Mouse (Mus musculus) heart, adult 18-20 months (tissue): Measurements from ENCODE around the gene Gpsm3. TPM values are rescaled to one million over a fixed set of nuclear protein-coding genes. Genes with fewer than 3 reads are reported as not detected.
A peak's percentile ranks its signal among the peaks of the same experiment; 100 is the strongest.
"Not testable (repeated sequence)": the region's sequence is repeated elsewhere in the genome, so short reads cannot be mapped to it uniquely, and the experiment has no call there.

Experiments
- DNase-seq, 2 experiments: peaks; one replicate each; pipeline ENCODE4 v3.0.0; 2021 to 2022; ENCODE audit warnings: mixed read lengths in 1 of 2
- long read RNA-seq, 2 experiments: library from polyadenylated mRNA; stranded (forward); transcript quantifications; one replicate each; pipeline ENCODE4 v2.0.0; 2021
- total RNA-seq, 2 experiments: library from RNA; stranded (reverse); gene quantifications; 2 replicates each; pipeline ENCODE4 v1.2.3; 2021

The Gpsm3 gene
- 1 to 10 TPM; 4.1 to 5.9 TPM for total RNA-seq
- long read RNA-seq, experiment 1, partial matches to known transcripts, result 0 of 3 reads
- long read RNA-seq, experiment 1, other reads (novel, unspliced or antisense), result 1 of 3 reads
- long read RNA-seq, experiment 2, result 0 reads

DNA sequence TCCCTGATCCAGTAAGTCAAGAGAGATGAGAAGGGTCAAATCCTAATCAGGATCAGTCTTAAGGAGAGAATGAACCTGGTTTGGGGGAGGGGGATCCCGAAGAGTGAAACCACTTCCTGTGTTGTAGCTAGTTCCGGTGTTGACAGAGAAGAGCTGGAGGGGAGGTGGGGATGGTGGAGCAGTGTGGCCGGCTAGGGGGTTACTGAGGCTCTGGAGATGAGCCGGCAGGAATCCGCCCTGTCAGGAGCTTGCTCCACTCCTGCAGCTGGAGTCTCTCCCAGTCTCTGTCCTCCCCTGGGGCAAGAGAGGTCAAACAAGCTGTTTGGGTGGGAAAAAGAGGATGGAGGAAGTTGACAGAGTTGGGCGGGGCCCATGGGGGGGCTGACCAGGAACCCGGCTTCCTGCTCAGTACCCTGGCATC is at the start of gene Gpsm3:
Gene Gpsm3, plus strand, starts transcription at position 126 of the 421 bp plus-strand sequence.
- peak; percentile 77 to 88 for DNase-seq

GRCm38 (mm10) chr17:34543567-34543966 is 46.0 kb upstream of the Gpsm3 start:
- DNase-seq, result not testable (repeated sequence)

GRCm38 (mm10) chr17:34546797-34547196 is 42.8 kb upstream of the Gpsm3 start:
- no peak for DNase-seq

DNA sequence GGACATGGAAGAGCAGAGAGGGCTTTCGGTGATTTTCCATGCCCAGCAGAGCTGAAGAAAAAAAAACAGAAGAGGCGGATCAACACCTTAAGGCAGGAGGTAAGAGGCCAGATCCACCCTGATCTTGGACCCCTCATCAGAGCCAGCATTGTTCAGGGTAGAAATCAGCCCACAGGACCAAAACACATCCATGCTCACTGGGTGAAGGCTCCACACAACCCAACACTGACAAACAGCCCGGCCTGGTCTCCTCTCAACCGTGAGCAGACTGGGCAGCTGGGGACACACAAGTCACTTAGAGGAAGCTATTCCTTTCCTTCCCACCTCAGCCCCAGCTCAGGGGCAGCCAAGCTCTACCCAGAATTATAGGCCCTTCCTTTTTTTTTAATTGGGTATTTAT is 42.0 kb upstream of the Gpsm3 start:
- DNase-seq, result no peak

- no peak for DNase-seq
These were observed 40.5 kb upstream of the Gpsm3 start for GRCm38 (mm10) chr17:34549156-34549555.

DNA sequence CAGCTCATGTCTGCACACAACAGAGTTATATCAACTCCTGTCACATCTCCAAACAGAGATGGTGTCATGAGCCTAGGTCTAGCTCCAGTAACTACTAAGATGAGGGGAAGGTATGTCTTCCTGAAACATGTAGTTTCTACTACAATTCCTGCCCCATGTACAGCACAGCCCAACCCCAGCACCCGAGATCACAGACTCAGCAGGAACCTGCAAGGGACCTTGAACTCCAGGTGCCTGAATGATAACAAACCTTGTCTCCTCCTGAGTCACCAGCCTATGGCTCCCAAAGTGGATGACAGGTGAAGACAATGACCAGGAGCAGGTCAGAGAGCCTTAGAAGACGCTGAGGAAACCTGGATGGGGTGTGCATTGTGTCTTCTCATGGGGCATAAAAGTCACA is 39.8 kb upstream of the Gpsm3 start:
- DNase-seq, result no peak

DNA sequence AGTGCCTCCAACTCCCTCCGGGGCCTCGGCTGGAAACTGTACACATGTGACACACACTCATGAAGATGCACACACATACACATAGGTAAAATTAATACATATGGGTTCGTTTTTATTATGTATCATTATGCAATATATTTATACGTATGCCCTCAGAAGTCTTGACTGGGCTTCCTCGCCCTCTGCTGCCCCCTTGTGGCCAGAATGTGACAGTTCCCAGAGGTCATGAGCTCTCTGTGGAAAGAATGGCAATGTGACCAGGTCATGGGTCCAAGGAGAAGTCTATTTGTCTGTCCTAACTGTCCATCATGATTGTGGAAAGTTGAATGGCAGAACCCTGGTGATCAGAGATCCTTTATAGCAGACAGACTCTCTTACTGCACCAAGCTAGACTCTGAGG is 34.1 kb upstream of the Gpsm3 start:
- peak; percentile 80 to 91 for DNase-seq

DNA sequence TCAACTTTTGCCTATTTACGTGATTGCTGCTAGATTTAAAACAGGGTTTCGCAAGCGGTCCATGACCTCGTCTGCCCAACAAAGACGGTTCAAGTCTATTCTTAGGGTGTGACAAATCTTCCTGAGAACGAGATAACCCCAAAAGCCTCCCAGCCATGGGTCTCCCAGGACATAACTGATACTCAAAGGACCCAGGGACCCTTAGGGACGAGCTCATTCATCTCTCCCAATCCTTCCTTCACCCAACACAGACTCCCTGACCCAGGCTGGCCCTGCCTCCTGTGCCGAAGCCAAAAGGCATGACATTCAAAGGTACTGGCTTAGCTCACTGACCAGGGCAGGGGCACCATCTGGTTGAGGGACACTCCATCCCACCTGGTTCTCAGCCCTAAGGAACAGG is 33.2 kb upstream of the Gpsm3 start:
- no peak for DNase-seq

GRCm38 (mm10) chr17:34557411-34557810 is 32.2 kb upstream of the Gpsm3 start:
- no peak for DNase-seq

DNA sequence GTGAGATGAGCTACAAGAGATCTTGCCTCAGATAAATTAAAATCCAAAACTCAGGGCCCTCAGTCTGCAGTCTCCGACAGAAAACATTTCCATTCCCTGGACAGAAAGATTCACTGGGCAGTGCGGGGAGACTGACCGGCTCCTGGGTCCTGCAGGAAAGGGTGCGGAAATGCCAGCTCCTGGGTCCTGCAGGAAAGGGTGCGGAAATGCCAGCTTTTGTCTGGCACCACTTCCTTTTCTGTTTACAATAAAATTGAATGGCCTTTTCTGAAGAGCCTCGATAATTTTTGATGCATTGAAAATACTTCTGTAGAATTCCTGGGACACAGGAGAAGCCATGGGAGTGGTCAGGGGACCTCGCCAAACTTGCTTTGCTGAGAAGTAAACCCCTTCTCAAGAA is 30.5 kb upstream of the Gpsm3 start:
- DNase-seq, result no peak

DNA sequence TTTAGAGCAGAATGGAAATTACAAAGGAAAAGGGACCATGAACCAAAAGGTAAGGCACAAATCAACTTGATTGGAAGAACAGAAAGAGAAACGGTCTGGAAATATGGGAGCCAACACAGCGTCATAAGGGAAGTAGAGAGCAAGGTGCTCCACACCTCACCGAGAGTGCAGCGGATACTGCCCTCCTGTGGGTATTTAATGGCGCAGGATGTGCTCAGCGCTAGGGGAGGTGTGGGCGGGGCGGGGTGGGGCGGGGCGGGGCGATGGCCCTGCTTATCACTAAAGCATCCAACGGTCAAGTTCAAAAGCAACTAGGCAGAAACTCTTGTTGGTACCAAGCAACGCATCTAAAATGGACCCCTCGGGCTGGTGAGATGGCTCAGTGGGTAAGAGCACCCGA is 29.7 kb upstream of the Gpsm3 start:
- DNase-seq, result no peak

DNA sequence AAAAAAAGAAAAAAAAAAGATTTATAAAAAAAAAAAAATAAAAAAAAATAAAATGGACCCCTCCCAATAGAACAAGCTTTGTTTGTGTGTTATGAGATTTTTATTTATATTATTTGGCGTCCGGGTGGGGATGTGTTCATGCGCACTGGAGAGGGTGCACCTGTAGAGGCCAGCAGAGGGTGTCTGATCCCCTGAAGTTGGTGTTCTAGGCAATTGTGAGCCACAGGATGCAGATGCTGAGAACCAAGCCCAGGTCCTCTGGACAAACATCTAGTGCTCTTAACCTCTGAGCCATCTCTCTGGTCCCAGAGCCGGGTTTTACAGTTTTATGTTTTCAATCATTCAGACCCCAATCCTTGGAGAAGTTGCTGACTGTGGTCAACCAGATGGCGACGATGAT is 29.2 kb upstream of the Gpsm3 start:
- no peak for DNase-seq

GRCm38 (mm10) chr17:34561200-34561599 is 28.4 kb upstream of the Gpsm3 start:
- no peak for DNase-seq

DNA sequence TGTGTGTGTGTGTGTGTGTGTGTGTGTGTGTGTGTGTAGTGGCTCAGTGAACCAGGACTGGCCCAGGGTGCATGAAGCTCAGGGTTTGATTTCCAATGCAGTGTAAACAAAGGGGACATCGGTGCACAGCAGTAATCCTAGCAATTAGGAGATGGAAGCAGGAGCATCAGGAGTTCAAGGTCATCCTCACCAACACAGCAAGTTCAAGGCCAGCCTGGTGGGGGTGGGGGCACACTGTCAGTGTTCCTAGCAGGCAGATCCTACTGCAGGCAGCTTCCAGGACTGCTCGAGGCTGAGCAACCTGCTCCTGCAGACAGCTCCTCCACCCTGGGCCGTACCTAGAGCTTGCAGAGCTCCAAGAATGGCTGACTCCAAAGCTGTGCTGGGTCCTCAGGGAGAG is 27.0 kb upstream of the Gpsm3 start:
- no peak for DNase-seq

DNA sequence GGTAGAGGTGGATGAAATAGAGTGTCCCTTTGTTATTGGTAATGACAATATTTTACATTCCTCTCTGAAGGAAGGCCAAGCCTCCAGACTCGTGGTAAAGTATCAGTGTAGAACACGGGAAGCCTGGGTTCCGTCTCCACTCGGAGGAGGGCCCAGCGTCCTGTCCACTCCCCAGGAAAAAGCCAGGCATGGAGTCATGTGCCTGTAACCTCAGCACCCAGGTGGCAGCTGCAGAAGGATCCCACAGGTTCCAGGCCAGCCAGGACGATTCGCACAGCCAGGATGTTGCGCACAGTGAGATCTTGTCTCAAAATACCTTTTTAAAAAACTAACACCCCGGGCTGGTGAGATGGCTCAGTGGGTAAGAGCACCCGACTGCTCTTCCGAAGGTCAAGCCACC is 26.3 kb upstream of the Gpsm3 start:
- DNase-seq, result no peak

DNA sequence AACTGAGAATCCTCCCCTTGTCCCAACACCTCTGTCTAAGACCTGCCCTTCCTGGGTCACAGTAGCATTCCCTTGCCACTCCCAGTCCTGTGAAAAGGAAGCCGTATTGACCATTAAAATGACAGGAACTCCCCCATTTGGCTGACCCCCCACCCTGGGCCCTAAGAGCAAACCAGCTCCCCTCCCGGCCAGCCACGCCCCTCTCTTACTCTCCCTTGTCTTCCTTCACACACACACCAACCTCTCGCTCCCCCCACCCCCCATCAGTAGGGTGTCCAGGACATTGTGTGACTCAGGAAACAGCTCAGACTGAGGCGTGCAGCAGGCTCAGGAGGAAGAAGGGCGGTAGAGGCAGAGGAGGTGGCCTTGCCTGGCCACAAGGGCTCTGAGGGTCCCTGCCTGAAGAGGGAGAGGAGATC is 25.6 kb upstream of the Gpsm3 start, which contains the start of gene Notch4:
Gene Notch4, plus strand, starts transcription at position 266 of the 419 bp plus-strand sequence.
- DNase-seq, result peak; percentile 72 to 89

DNA sequence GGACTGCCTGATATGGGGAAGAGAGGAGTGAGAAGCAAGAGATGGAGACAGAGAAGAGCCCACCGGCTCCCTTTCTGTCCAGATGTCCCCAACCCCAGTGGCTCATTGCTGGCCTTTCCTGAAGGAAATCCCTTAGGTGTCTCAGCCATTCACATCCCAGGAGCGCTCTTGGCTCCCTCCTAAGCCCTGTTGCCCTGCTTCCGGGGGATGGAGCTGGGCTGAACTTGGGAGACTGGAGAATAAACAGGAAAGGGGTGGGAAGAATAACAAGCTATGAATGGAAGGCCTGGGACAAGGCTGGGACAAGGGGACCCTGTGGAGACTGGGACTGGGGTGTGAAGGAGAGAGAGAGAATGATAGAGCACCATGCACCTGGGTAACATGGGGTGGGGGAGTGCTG is 24.8 kb upstream of the Gpsm3 start:
- DNase-seq, result peak; percentile 63 to 89

GRCm38 (mm10) chr17:34567311-34567710 is 22.3 kb upstream of the Gpsm3 start:
- no peak for DNase-seq

DNA sequence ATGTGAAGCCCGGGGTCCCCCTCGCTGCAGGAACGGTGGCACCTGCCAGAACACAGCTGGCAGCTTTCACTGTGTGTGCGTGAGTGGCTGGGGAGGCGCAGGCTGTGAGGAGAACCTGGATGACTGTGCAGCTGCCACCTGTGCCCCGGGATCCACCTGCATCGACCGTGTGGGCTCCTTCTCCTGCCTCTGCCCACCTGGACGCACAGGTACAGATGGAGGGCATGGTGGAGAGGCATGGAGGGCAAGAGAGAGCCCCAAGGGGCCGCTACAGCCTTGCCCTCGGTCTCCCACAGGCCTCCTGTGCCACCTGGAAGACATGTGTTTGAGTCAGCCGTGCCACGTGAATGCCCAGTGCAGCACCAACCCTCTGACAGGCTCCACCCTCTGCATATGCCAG is 21.2 kb upstream of the Gpsm3 start:
- DNase-seq, result no peak

DNA sequence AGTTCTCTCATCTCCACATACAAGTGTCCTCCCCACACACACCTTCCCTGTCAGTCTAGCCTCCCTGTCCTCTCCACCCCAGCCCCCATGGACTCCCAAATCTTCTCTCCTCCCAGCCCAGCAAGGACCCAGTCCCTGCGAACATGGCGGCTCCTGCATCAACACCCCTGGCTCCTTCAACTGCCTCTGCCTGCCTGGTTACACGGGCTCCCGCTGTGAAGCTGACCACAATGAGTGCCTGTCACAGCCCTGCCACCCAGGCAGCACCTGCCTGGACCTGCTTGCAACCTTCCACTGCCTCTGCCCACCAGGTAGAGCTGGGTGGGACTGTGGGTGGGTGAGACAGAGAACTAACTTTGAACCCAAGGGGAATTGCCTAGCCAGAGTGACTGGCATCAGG is 19.7 kb upstream of the Gpsm3 start:
- DNase-seq, result no peak

- no peak for DNase-seq
These were observed 17.7 kb upstream of the Gpsm3 start for GRCm38 (mm10) chr17:34571875-34572274.

DNA sequence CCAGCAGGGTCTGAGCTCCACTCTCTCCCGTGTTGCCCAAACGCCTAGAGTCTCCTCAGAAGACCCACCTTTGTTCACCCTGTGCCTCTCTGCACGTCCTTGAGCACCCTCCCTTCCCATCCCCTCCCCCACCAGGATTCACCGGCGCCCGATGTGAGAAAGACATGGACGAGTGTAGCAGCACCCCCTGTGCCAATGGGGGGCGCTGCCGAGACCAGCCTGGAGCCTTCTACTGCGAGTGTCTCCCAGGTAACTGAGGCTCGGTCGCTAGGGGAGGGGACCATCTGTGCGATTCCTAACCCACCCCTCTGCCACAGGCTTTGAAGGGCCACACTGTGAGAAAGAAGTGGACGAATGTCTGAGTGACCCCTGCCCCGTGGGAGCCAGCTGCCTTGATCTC is 17.2 kb upstream of the Gpsm3 start:
- DNase-seq, result no peak

DNA sequence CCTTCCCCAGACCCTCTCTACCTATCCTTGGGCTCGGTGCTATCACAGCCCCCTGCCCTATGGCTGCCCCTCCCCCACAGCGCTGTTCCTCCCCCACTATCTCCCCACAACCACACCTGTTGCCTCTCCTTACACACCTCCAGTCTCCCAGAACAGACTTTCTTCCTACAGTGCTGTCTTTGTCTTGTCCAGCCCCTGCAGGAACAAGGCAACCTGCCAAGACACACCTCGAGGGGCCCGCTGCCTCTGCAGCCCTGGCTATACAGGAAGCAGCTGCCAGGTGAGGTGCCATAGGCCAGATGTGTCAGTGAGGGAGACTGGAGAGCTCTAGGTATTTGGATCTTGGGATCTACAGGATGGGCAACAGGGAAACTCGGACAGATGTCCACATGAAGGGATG is 13.0 kb upstream of the Gpsm3 start:
- no peak for DNase-seq

DNA sequence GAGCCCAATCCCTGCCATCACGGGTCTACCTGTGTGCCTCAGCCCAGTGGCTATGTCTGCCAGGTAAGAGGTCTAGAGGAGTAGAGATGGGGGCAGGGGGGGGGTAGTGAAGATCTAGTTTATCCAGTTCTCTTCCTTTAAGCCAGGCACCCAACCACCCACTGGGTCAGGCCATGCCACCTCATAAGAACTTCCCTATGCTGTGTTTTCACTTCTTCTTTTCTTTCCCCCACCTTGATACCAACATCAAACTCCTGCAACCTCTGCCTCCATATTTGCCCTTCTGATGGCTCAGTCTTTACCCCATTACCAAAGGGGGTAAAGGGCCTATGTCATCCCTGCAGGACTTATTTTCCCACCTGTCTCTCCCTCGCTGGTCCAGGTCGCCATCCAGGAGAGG is 11.5 kb upstream of the Gpsm3 start:
- no peak for DNase-seq

GRCm38 (mm10) chr17:34582528-34582927 is 7.1 kb upstream of the Gpsm3 start:
- DNase-seq, result no peak
